Mouse (Mus musculus) layer of hippocampus, adult 2 months (tissue): ENCODE results near the gene Gm5148. TPM values are rescaled to one million over a fixed set of nuclear protein-coding genes. Genes with fewer than 3 reads are reported as not detected.

Source experiments
- DNase-seq, 2 experiments: peaks; one replicate each; pipeline ENCODE4 v3.0.0; 2022; ENCODE audit warnings: low spot score in 2 of 2
- H3K27ac ChIP-seq: fragments of 200-600 bp; 2 replicates; pipeline ENCODE4 v1.8.1; 2022
- H3K4me3 ChIP-seq: fragments of 200-600 bp; 2 replicates; pipeline ENCODE4 v1.8.1; 2022; ENCODE audit warnings: mild to moderate bottlenecking
- CTCF ChIP-seq: fragments of 200-600 bp; conservative IDR thresholded peaks from 2 replicates; pipeline ENCODE4 v1.8.1; 2022; ENCODE audit warnings: antibody characterized with exemption, mild to moderate bottlenecking, moderate library complexity
- total RNA-seq, 2 experiments: library from RNA; stranded (reverse); gene quantifications; 2 replicates each; pipeline ENCODE4 v1.2.3; 2021

Gm5148 gene
- total RNA-seq, 2 experiments from 2014 or later: 5.1 to 5.9 TPM

GRCm38 (mm10) chr3:37672266-37673040 is 51.8 kb downstream of the Gm5148 start:
- no peak for DNase-seq
- TF ChIP-seq CTCF: no peak
- Histone ChIP-seq H3K27ac (no peak overlapping the region), H3K4me3 (no peak overlapping the region)

GRCm38 (mm10) chr3:37669100-37669499 is 55.2 kb downstream of the Gm5148 start:
- no peak for DNase-seq
- Histone ChIP-seq H3K27ac (no peak overlapping the region), H3K4me3 (no peak overlapping the region)
- no peak for TF ChIP-seq CTCF

- no peak for TF ChIP-seq CTCF
- Histone ChIP-seq H3K4me3 (no peak overlapping the region), H3K27ac (no peak overlapping the region)
- no peak for DNase-seq
These were observed 55.6 kb downstream of the Gm5148 start for GRCm38 (mm10) chr3:37668652-37669051.

GRCm38 (mm10) chr3:37667736-37668135 is 56.6 kb downstream of the Gm5148 start:
- no peak for DNase-seq
- no peak for TF ChIP-seq CTCF
- no peak overlapping the region for H3K27ac ChIP-seq
- no peak overlapping the region for H3K4me3 ChIP-seq

GRCm38 (mm10) chr3:37667119-37667467 is 57.2 kb downstream of the Gm5148 start:
- no peak overlapping the region for H3K4me3 ChIP-seq
- H3K27ac ChIP-seq: no peak overlapping the region
- no peak for DNase-seq
- no peak for TF ChIP-seq CTCF

GRCm38 (mm10) chr3:37666291-37667118 is 57.8 kb downstream of the Gm5148 start:
- Histone ChIP-seq H3K27ac (no peak overlapping the region), H3K4me3 (no peak overlapping the region)
- no peak for DNase-seq
- TF ChIP-seq CTCF: no peak

Other genes with a start within 250 kb of the Gm5148 start
- 10 to 100 TPM; 12.1 to 13.1 TPM for gene Spry1, start 84.5 kb downstream of the Gm5148 start, total RNA-seq